Mouse (Mus musculus) thymus, adult 2 months (tissue): ENCODE results near the gene Aff1. TPM values are rescaled to one million over a fixed set of nuclear protein-coding genes. Genes with fewer than 3 reads are reported as not detected.

Experiments used
- DNase-seq: peaks from one replicate; pipeline ENCODE4 v3.0.0; 2021
- H3K27ac ChIP-seq: fragments of 200-500 bp; 2 replicates; pipeline ENCODE4 v1.5.1; 2012; ENCODE audit warnings: low read length, control low read depth; ENCODE audit not compliant: control insufficient read depth, insufficient read depth
- H3K27me3 ChIP-seq: fragments of 200-500 bp; 2 replicates; pipeline ENCODE4 v1.6.1; 2012; ENCODE audit warnings: mild to moderate bottlenecking, low read length, moderate library complexity, mixed read lengths; ENCODE audit not compliant: control insufficient read depth, insufficient read depth
- H3K36me3 ChIP-seq: fragments of 200-500 bp; 2 replicates; pipeline ENCODE4 v1.6.1; 2012; ENCODE audit warnings: mild to moderate bottlenecking, low read length, moderate library complexity; ENCODE audit not compliant: control insufficient read depth, insufficient read depth
- H3K4me1 ChIP-seq: fragments of 200-500 bp; replicated peaks from 2 replicates; pipeline ENCODE4 v1.6.1; 2012; ENCODE audit warnings: low read length; ENCODE audit not compliant: control insufficient read depth, insufficient read depth
- H3K4me3 ChIP-seq: fragments of 200-500 bp; 2 replicates; pipeline ENCODE4 v1.5.1; 2012; ENCODE audit warnings: mild to moderate bottlenecking, low read length, control low read depth, moderate library complexity; ENCODE audit not compliant: control insufficient read depth, insufficient read depth
- CTCF ChIP-seq: fragments of 200-500 bp; IDR thresholded peaks from 2 replicates; pipeline ENCODE4 v1.5.1; 2012; ENCODE audit warnings: mild to moderate bottlenecking, control low read depth, low read length, moderate library complexity, borderline replicate concordance; ENCODE audit not compliant: control insufficient read depth, poor library complexity, insufficient read depth; ENCODE audit errors: extremely low read depth
- POLR2A ChIP-seq: fragments of 200-500 bp; IDR thresholded peaks from 2 replicates; pipeline ENCODE4 v1.6.1; 2012; ENCODE audit warnings: mild to moderate bottlenecking, low read length, control low read depth, moderate library complexity; ENCODE audit not compliant: control insufficient read depth, poor library complexity, insufficient read depth; ENCODE audit errors: extremely low read depth
- WGBS: fragments of 180-500 bp; shearing (Covaris S2); methylation state at CpG from one replicate; pipeline ENCODE4 v1.1.7; 2018; 5-methylcytosine and 5-hydroxymethylcytosine counted together
- polyA plus RNA-seq: library from polyadenylated mRNA; depleted of rRNA; stranded (reverse); fragments of >200 nt; gene quantifications from 2 replicates; pipeline ENCODE4 v1.2.3, GENCODE M21; 2012

Gene Aff1
- polyA plus RNA-seq, 1 experiment, result 49.1 TPM

DNA sequence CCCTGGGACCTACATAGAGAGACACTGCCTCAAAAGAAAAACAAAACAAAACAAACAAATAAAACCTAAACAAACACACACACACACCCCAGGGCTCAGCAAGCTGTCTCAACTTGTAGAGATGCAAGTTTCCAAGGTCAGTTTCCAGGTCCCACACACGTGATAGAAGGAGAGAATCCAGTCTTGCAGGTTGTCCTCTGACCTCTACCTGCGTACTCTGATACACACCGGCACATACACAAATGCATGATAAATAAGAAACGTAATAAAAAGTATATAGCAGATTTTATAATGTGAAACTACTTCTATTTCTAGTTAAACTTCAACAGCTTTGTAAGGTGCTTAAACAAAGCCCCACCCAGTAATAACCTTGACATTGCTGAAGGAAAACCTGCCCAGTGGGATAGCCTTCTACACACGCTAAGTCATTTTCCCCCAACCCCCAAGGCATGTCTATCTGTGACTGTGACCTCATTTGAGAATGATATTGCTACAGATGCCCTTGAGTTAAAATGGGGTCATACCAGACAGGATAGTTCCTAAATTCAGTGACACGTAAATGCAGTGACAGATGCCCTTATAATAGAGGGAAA, 15.8 kb upstream of the Aff1 start:
- Histone ChIP-seq H3K27me3 (no peaks in the 10 kb centered on the region), H3K27ac (no peak overlapping the region), H3K4me3 (no peak overlapping the region), H3K4me1 (no peaks in the 10 kb centered on the region), H3K36me3 (no peaks in the 10 kb centered on the region)
- DNase-seq, result no peak
- TF ChIP-seq CTCF (no peak), POLR2A (no peak)
- 96% methylated on average over 6 of the region's 6 CpGs for WGBS

DNA sequence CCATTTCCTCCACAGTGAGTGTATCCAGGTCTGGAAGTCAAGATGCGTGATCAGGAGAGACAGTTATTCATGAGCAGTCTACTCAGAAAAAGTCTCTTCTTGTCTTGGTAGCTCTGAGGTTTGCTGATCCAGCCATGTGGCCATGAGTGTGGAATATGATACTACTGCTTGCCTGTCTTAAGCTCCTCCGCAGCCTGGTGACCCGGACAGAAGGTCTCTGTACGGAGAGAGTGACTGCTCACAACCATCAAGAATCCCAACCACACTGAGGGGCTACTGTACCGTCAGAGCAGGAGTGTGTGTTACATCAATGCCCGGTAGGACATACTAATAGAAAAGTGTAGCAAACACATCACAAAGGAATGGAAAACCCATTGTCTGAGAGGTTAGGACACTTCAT, 14.3 kb upstream of the Aff1 start:
- WGBS, result 89% methylated on average over 6 of the region's 6 CpGs
- no peak for DNase-seq
- TF ChIP-seq POLR2A, result no peak
- TF ChIP-seq CTCF, result no peak
- no peak overlapping the region for H3K27ac ChIP-seq
- no peaks in the 10 kb centered on the region for H3K4me1 ChIP-seq
- no peaks in the 10 kb centered on the region for H3K27me3 ChIP-seq
- no peak overlapping the region for H3K4me3 ChIP-seq
- H3K36me3 ChIP-seq, result no peaks in the 10 kb centered on the region

DNA sequence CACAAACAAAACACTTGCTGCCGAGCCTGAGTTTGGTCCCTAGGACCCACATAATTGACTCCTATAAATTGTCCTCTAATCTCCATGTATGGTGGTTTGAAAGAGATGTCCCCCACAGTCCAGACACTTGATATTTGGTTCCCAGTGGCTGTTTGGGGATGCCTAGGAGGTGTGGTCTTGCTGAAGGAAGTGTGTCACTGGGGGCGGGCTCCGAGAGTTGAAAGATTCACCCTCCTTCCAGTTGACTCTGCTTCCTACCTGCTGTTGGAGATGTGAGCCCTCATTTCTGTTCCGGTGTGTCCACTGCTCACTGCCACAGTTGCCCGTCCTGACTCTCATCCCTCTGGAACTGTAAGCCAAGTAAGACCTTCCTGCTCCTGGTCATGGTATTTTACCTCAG, 13.2 kb upstream of the Aff1 start:
- 93% methylated on average over 5 of the region's 5 CpGs for WGBS
- Histone ChIP-seq H3K4me1 (no peaks in the 10 kb centered on the region), H3K4me3 (no peak overlapping the region), H3K27me3 (no peaks in the 10 kb centered on the region), H3K27ac (no peak overlapping the region), H3K36me3 (no peaks in the 10 kb centered on the region)
- DNase-seq, result no peak
- TF ChIP-seq POLR2A (no peak), CTCF (no peak)

- TF ChIP-seq CTCF (no peak), POLR2A (no peak)
- Histone ChIP-seq H3K4me3 (no peak overlapping the region), H3K36me3 (no peaks in the 10 kb centered on the region), H3K27ac (no peak overlapping the region), H3K27me3 (no peaks in the 10 kb centered on the region), H3K4me1 (no peaks in the 10 kb centered on the region)
- 46% methylated on average over 4 of the region's 4 CpGs for WGBS
- DNase-seq, result peak; percentile 91
Measured at GRCm38 (mm10) chr5:103680381-103680780, 11.8 kb upstream of the Aff1 start.

DNA sequence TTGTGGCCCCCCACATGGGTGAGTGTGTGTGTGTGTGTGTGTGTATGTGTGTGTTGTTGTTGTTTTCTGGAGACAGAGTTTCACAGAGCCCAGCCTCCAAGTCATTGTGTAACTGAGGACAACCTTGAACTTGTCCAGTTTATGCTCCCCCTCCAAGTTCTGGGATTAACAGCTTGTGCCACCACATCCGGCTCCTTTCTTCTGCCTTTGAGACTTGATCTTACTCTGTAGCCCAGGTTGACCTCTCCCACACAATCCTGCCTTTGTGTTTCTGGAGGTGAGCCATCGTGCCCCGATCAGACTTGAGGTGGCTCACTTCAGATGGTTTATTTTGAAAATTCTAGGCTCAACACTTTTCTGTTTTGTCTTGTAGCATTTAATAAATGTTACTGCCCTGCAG, 10.3 kb upstream of the Aff1 start:
- no peak for TF ChIP-seq CTCF
- TF ChIP-seq POLR2A, result no peak
- Histone ChIP-seq H3K27ac (no peak overlapping the region), H3K36me3 (no peaks in the 10 kb centered on the region), H3K4me3 (no peak overlapping the region), H3K4me1 (no peaks in the 10 kb centered on the region), H3K27me3 (no peaks in the 10 kb centered on the region)
- WGBS, result 99% methylated on average over 3 of the region's 3 CpGs
- no peak for DNase-seq

- TF ChIP-seq POLR2A (no peak), CTCF (no peak)
- Histone ChIP-seq H3K27ac (no peak overlapping the region), H3K4me3 (no peak overlapping the region), H3K4me1 (peaks cover 9% of the 10 kb centered on the region), H3K27me3 (no peaks in the 10 kb centered on the region), H3K36me3 (no peaks in the 10 kb centered on the region)
- WGBS, result 93% methylated on average over 5 of the region's 5 CpGs
- no peak for DNase-seq
Measured at GRCm38 (mm10) chr5:103689645-103690044, 2.5 kb upstream of the Aff1 start.

DNA sequence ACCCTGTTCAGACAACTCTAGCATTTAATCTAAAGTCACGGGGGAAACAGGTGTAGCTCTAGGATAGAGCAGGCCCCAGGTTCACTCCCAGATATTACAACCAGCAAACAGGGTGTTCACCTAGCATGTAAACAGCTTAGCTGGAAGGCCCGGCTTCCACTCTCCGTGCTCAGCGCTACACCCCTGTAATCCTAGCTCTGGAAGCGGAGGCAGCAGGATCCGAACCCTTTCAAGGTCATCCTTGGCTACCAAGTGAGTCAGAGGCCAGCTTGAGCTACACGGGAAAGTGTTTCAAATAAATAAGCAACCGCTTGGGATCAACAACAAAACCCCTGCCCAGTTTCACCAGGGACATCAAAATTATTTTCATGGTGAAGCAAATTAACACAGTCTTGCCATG, 2.0 kb upstream of the Aff1 start:
- no peak for TF ChIP-seq CTCF
- TF ChIP-seq POLR2A, result no peak
- H3K36me3 ChIP-seq, result no peaks in the 10 kb centered on the region
- no peak for DNase-seq
- H3K27me3 ChIP-seq, result no peaks in the 10 kb centered on the region
- WGBS, result 97% methylated on average over 8 of the region's 8 CpGs
- peaks cover 9% of the 10 kb centered on the region for H3K4me1 ChIP-seq
- no peak overlapping the region for H3K27ac ChIP-seq
- no peak overlapping the region for H3K4me3 ChIP-seq
